Mouse (Mus musculus): ENCODE results near the gene Myo16. TPM values are rescaled to one million over a fixed set of nuclear protein-coding genes. Genes with fewer than 3 reads are reported as not detected.

Gene Myo16
- polyA plus RNA-seq, 1 experiment from 2014 or later = 0.35 TPM

GRCm38 (mm10) chr8:10479059-10479458 is 325.3 kb downstream of the Myo16 start:
- Histone ChIP-seq H3K9me3 (replicated peaks) (no peaks in the 10 kb centered on the region), H3K4me3 (no peak overlapping the region), H3K27me3 (no peaks in the 10 kb centered on the region), H3K4me1 (replicated peaks) (no peaks in the 10 kb centered on the region), H3K27ac (no peak overlapping the region), H3K36me3 (no peaks in the 10 kb centered on the region), H3K4me2 (no peak overlapping the region), H3K9ac (no peak overlapping the region)
- 90% methylated on average over 10 of the region's 10 CpGs for WGBS
- ATAC-seq (replicated peaks; ENCODE audit: insufficient number of reproducible peaks, insufficient read depth, low FRiP score, low read depth) = no peak

DNA sequence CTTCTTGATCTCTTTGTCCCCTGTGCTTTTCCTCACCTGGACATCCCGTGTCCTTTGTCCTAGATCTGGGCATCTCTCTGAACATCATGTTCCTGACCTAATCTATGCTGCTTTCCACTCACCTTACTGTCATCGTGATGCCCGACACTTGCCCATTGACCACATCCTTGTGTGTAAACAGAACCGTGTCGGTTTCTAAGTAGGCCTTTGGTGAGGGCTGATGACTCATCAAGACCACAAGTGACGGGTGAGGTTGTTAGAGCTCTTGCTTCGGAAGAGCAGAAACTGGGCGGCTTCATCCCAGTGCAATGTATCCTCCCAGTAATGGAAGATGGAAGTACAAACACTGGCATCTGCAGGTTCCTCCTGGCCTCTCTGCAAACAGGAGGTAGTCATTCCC is 327.1 kb downstream of the Myo16 start:
- no peak for ATAC-seq (replicated peaks; ENCODE audit: insufficient number of reproducible peaks, insufficient read depth, low FRiP score, low read depth)
- Histone ChIP-seq H3K36me3 (no peaks in the 10 kb centered on the region), H3K27me3 (no peaks in the 10 kb centered on the region), H3K27ac (no peak overlapping the region), H3K4me1 (replicated peaks) (no peaks in the 10 kb centered on the region), H3K9me3 (replicated peaks) (no peaks in the 10 kb centered on the region), H3K4me3 (no peak overlapping the region), H3K4me2 (no peak overlapping the region), H3K9ac (no peak overlapping the region)
- 78% methylated on average over 8 of the region's 8 CpGs for WGBS

- no peak overlapping the region for H3K4me3 ChIP-seq
- no peaks in the 10 kb centered on the region for H3K27me3 ChIP-seq
- H3K9ac ChIP-seq = no peak overlapping the region
- no peak overlapping the region for H3K4me2 ChIP-seq
- 66% methylated on average over 5 of the region's 5 CpGs for WGBS
- no peaks in the 10 kb centered on the region for H3K4me1 ChIP-seq (replicated peaks)
- no peak for ATAC-seq (replicated peaks; ENCODE audit: insufficient number of reproducible peaks, insufficient read depth, low FRiP score, low read depth)
- no peaks in the 10 kb centered on the region for H3K36me3 ChIP-seq
- H3K9me3 ChIP-seq (replicated peaks) = no peaks in the 10 kb centered on the region
- no peak overlapping the region for H3K27ac ChIP-seq
These were observed 328.4 kb downstream of the Myo16 start for GRCm38 (mm10) chr8:10482064-10482463.

DNA sequence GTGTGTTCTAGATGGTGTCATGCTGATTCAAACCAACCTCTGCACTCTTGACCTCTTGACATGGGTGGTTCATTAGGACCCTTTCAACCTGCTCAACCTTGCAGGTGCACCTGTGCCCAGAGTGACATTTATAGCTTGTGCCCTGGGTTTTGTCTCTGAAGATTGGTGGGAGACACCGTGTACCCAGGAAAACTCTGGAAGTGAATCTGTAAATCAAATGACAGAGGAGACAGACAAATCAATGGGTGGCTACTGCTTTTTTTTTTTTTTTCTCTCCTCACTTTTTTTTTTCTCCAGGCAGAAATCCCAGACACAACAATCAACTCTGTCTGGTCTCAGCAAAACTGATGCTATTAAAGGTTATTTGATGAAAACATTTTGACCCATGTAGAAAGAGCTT is 329.2 kb downstream of the Myo16 start:
- no peak overlapping the region for H3K27ac ChIP-seq
- WGBS = 74% methylated on average over 1 of the region's 1 CpGs
- H3K4me3 ChIP-seq = no peak overlapping the region
- H3K36me3 ChIP-seq = no peaks in the 10 kb centered on the region
- no peaks in the 10 kb centered on the region for H3K4me1 ChIP-seq (replicated peaks)
- no peak overlapping the region for H3K4me2 ChIP-seq
- no peaks in the 10 kb centered on the region for H3K27me3 ChIP-seq
- no peaks in the 10 kb centered on the region for H3K9me3 ChIP-seq (replicated peaks)
- no peak overlapping the region for H3K9ac ChIP-seq
- ATAC-seq (replicated peaks; ENCODE audit: insufficient number of reproducible peaks, insufficient read depth, low FRiP score, low read depth) = no peak

DNA sequence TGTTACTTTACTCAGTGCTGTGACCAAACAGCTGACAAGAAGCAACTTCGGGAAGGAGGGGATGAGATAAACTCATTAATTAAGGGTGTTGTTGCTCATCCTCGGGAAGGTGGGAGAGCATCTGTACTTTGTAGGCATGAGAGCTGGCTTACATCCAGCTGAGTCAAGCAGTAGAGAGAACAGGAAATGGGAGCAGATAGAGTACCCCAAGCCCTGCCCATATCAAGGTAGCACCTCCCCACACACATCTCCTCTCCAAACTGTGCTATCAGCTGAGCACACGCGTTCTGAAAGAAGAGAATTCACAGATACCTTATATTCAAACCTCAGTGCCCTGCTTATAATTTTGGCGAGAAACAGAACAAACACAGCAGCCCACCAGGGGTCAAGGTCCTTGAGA is 330.1 kb downstream of the Myo16 start:
- no peak for ATAC-seq (replicated peaks; ENCODE audit: insufficient number of reproducible peaks, insufficient read depth, low FRiP score, low read depth)
- Histone ChIP-seq H3K4me3 (no peak overlapping the region), H3K36me3 (no peaks in the 10 kb centered on the region), H3K27me3 (no peaks in the 10 kb centered on the region), H3K9me3 (replicated peaks) (no peaks in the 10 kb centered on the region), H3K4me1 (replicated peaks) (no peaks in the 10 kb centered on the region), H3K27ac (no peak overlapping the region), H3K9ac (no peak overlapping the region), H3K4me2 (no peak overlapping the region)
- WGBS = 36% methylated on average over 5 of the region's 5 CpGs

DNA sequence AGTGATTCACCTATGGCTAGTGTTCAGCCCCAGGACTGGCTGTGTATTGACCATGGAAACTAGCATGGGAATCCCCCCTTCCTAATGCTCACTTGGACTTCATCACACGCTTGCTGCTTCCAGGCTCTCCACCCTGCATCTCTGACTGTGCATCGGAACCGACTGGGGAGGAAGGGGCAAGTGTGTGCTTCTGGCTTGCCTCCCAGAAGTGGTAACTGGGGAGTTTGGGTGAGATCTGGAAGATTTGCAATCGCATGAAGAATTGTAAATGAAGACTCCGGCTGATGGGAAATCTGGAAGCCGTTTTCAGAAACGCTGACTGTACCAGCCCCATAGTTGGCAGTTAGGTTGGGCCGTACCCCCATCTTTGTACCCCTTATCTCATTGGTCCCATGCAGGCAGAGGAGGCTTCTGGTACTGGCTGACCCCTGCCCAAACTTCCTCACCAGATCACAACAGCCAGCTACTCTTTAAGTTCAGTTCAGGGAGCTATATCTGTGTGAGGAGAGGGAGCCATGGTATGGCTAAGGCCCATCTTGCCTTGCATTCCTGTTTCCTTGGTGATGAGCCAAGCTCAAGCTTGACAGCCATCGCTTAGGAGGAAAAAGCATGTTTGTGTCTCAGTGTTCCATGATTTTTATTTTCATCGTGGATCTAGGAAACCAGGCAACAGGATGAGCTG is 336.2 kb downstream of the Myo16 start:
- Histone ChIP-seq H3K4me2 (no peak overlapping the region), H3K27ac (no peak overlapping the region), H3K9me3 (replicated peaks) (no peaks in the 10 kb centered on the region), H3K9ac (no peak overlapping the region), H3K27me3 (no peaks in the 10 kb centered on the region), H3K4me1 (replicated peaks) (no peaks in the 10 kb centered on the region), H3K36me3 (no peaks in the 10 kb centered on the region), H3K4me3 (no peak overlapping the region)
- no peak for ATAC-seq (replicated peaks; ENCODE audit: insufficient number of reproducible peaks, insufficient read depth, low FRiP score, low read depth)
- 78% methylated on average over 10 of the region's 10 CpGs for WGBS

GRCm38 (mm10) chr8:10490420-10490784 is 336.7 kb downstream of the Myo16 start:
- H3K4me1 ChIP-seq (replicated peaks) = no peaks in the 10 kb centered on the region
- no peak overlapping the region for H3K4me3 ChIP-seq
- ATAC-seq (replicated peaks; ENCODE audit: insufficient number of reproducible peaks, insufficient read depth, low FRiP score, low read depth) = no peak
- no peak overlapping the region for H3K4me2 ChIP-seq
- no peaks in the 10 kb centered on the region for H3K9me3 ChIP-seq (replicated peaks)
- 91% methylated on average over 2 of the region's 2 CpGs for WGBS
- no peaks in the 10 kb centered on the region for H3K27me3 ChIP-seq
- no peak overlapping the region for H3K27ac ChIP-seq
- H3K9ac ChIP-seq = no peak overlapping the region
- H3K36me3 ChIP-seq = no peaks in the 10 kb centered on the region

DNA sequence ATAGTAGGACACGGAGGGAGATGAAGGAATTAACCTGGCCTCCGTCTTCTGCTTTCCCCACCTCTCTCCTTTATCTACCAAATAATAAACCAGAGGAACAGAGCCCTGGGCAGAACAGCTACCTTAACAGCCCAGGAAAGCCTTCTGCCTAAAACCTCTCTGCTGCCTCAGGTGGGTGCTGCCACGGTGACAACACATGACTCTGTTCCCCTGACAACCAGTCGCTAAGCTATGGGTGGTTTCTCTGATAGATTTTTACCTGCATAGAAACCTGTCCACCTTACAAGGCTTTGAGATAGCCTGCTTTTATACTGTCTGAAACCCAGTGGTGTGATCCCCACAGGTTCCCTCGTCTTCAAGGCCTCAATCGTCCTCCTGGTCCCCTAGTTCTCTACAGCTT is 337.2 kb downstream of the Myo16 start:
- Histone ChIP-seq H3K27ac (no peak overlapping the region), H3K4me3 (no peak overlapping the region), H3K9me3 (replicated peaks) (no peaks in the 10 kb centered on the region), H3K27me3 (no peaks in the 10 kb centered on the region), H3K9ac (no peak overlapping the region), H3K4me2 (no peak overlapping the region), H3K36me3 (no peaks in the 10 kb centered on the region), H3K4me1 (replicated peaks) (no peaks in the 10 kb centered on the region)
- 73% methylated on average over 6 of the region's 6 CpGs for WGBS
- ATAC-seq (replicated peaks; ENCODE audit: insufficient number of reproducible peaks, insufficient read depth, low FRiP score, low read depth) = no peak

GRCm38 (mm10) chr8:10499846-10500245 is 346.1 kb downstream of the Myo16 start:
- no peak overlapping the region for H3K4me2 ChIP-seq
- no peak overlapping the region for H3K27ac ChIP-seq
- WGBS = 30% methylated on average over 8 of the region's 8 CpGs
- H3K36me3 ChIP-seq = no peaks in the 10 kb centered on the region
- no peak overlapping the region for H3K9ac ChIP-seq
- H3K4me3 ChIP-seq = no peak overlapping the region
- no peaks in the 10 kb centered on the region for H3K9me3 ChIP-seq (replicated peaks)
- no peak for ATAC-seq (replicated peaks; ENCODE audit: insufficient number of reproducible peaks, insufficient read depth, low FRiP score, low read depth)
- H3K4me1 ChIP-seq (replicated peaks) = no peaks in the 10 kb centered on the region
- H3K27me3 ChIP-seq = no peaks in the 10 kb centered on the region

GRCm38 (mm10) chr8:10500465-10500864 is 346.8 kb downstream of the Myo16 start:
- ATAC-seq (replicated peaks; ENCODE audit: insufficient number of reproducible peaks, insufficient read depth, low FRiP score, low read depth) = no peak
- WGBS = 78% methylated on average over 6 of the region's 6 CpGs
- H3K4me2 ChIP-seq = no peak overlapping the region
- no peak overlapping the region for H3K9ac ChIP-seq
- H3K4me1 ChIP-seq (replicated peaks) = no peaks in the 10 kb centered on the region
- no peaks in the 10 kb centered on the region for H3K27me3 ChIP-seq
- no peaks in the 10 kb centered on the region for H3K9me3 ChIP-seq (replicated peaks)
- no peaks in the 10 kb centered on the region for H3K36me3 ChIP-seq
- no peak overlapping the region for H3K4me3 ChIP-seq
- no peak overlapping the region for H3K27ac ChIP-seq

DNA sequence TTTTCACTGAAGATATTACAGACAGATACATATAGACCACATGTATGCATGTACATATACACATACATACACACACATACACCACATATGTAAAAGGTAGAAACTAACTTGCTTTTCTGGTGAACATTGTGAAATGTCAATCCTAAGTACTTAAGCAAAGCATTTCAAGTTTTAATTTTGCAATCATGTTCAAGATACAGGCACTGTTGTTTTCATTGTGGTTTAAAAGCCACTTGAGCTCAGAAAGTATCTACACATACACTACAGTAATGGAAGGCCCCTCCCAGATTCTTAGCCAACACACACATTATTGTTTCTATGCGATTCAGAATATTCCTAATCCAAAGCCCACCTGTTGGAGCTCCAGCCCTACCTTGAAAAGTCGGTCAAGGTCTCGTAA is 348.0 kb downstream of the Myo16 start:
- H3K27ac ChIP-seq = no peak overlapping the region
- WGBS = 88% methylated on average over 3 of the region's 3 CpGs
- no peak for ATAC-seq (replicated peaks; ENCODE audit: insufficient number of reproducible peaks, insufficient read depth, low FRiP score, low read depth)
- no peak overlapping the region for H3K4me3 ChIP-seq
- no peak overlapping the region for H3K4me2 ChIP-seq
- H3K27me3 ChIP-seq = no peaks in the 10 kb centered on the region
- no peaks in the 10 kb centered on the region for H3K4me1 ChIP-seq (replicated peaks)
- no peaks in the 10 kb centered on the region for H3K9me3 ChIP-seq (replicated peaks)
- H3K36me3 ChIP-seq = no peaks in the 10 kb centered on the region
- H3K9ac ChIP-seq = no peak overlapping the region

GRCm38 (mm10) chr8:10512105-10512504 is 358.4 kb downstream of the Myo16 start:
- ATAC-seq (replicated peaks; ENCODE audit: insufficient number of reproducible peaks, insufficient read depth, low FRiP score, low read depth) = no peak
- Histone ChIP-seq H3K4me1 (replicated peaks) (no peaks in the 10 kb centered on the region), H3K27me3 (no peaks in the 10 kb centered on the region), H3K9me3 (replicated peaks) (no peaks in the 10 kb centered on the region), H3K4me2 (no peak overlapping the region), H3K27ac (no peak overlapping the region), H3K36me3 (no peaks in the 10 kb centered on the region), H3K9ac (no peak overlapping the region), H3K4me3 (no peak overlapping the region)
- WGBS = 73% methylated on average over 3 of the region's 3 CpGs

Data from heart, embryonic 15.5 days (tissue).